19 mouse cellular contexts compared by ENCODE assay signal in genomic region chr1:152975144-152975543, GRCm38 (mm10). TPM values are rescaled to one million over a fixed set of nuclear protein-coding genes. Genes with fewer than 3 reads are reported as not detected.
A peak's percentile ranks its signal among the peaks of the same experiment; 100 is the strongest.
DNase-seq lines count a peak whose midpoint lies in the region; ATAC-seq and TF ChIP-seq lines count a peak whose summit lies in the region.
"Had no signal": no experiment of that assay in that cellular context is flagged by ENCODE, and none has a peak within 500 bp of the region (broad histone marks: within the 10 kb centered on the region; RNA-seq: fewer than 3 reads in every experiment).

No protein-coding gene starts in this region.

- no peak for DNase-seq in neural tube, embryonic 10.5 days (ENCODE audit: extremely low spot score, low spot score)
- peak; percentile 57 for DNase-seq in cerebellum, adult 8-10 months
- peak; percentile 54 for DNase-seq in gastrocnemius, adult 2 months
- no peak for DNase-seq in testis, postnatal 14 days (ENCODE audit: low spot score)
- DNase-seq in left cerebral cortex, postnatal 25 days (ENCODE audit: low spot score in 2 of 2): no peak
- DNase-seq: adrenal gland, adult 2 months; forebrain, postnatal 0 days; heart, postnatal 10 days; kidney, adult 9 months; kidney, postnatal 36 days; retina, postnatal 1 day had no signal

- TF ChIP-seq CTCF in gastrocnemius, adult 2 months (IDR thresholded peaks at IDR 0.05): no peak

- H3K9ac ChIP-seq in neural tube, embryonic 13.5 days: no peak overlapping the region
- H3K9ac ChIP-seq: embryonic facial prominence, embryonic 15.5 days; forebrain, postnatal 0 days; hindbrain, embryonic 14.5 days had no signal

- H3K4me1 ChIP-seq in neural tube, embryonic 13.5 days (replicated peaks): peaks cover 47% of the 10 kb centered on the region
- H3K4me1 ChIP-seq: embryonic facial prominence, embryonic 15.5 days; megakaryocyte, embryonic 14.5 days had no signal

- ATAC-seq in neural tube, embryonic 13.5 days (ENCODE audit: low read depth): no peak
- ATAC-seq in megakaryocyte progenitor cell, adult 5-6 weeks (replicated peaks; ENCODE audit: poor library complexity): no peak
- ATAC-seq: forebrain, postnatal 0 days; lung, postnatal 0 days; midbrain, embryonic 16.5 days had no signal

- intact Hi-C loops in gastrocnemius, adult 2 months (cut with DNase I): no loop called here
- intact Hi-C loops in left cerebral cortex, postnatal 25 days (cut with DNase I): no loop called here

- no peak overlapping the region for H3K4me2 ChIP-seq in neural tube, embryonic 13.5 days
- H3K4me2 ChIP-seq: embryonic facial prominence, embryonic 15.5 days; heart, embryonic 11.5 days; hindbrain, embryonic 14.5 days had no signal

- no peak overlapping the region for H3K4me3 ChIP-seq in neural tube, embryonic 13.5 days
- H3K4me3 ChIP-seq in gastrocnemius, adult 2 months: no peak overlapping the region
- H3K4me3 ChIP-seq: embryonic facial prominence, embryonic 15.5 days; megakaryocyte, embryonic 14.5 days had no signal

- 83% methylated on average over 3 of the region's 3 CpGs for WGBS in neural tube, embryonic 13.5 days

- no peaks in the 10 kb centered on the region for H3K9me3 ChIP-seq in neural tube, embryonic 13.5 days
- H3K9me3 ChIP-seq: embryonic facial prominence, embryonic 15.5 days had no signal

- H3K27me3 ChIP-seq in neural tube, embryonic 13.5 days: no peaks in the 10 kb centered on the region
- H3K27me3 ChIP-seq: embryonic facial prominence, embryonic 15.5 days had no signal

- H3K36me3 ChIP-seq in neural tube, embryonic 13.5 days: no peaks in the 10 kb centered on the region
- H3K36me3 ChIP-seq: embryonic facial prominence, embryonic 15.5 days had no signal

- H3K27ac ChIP-seq in neural tube, embryonic 13.5 days (replicated peaks): peak overlapping the region; percentile 15; the same call in 1 of the 2 replicates
- no peak overlapping the region for H3K27ac ChIP-seq in gastrocnemius, adult 2 months
- H3K27ac ChIP-seq: embryonic facial prominence, embryonic 15.5 days; hindbrain, embryonic 14.5 days had no signal

RNA-seq across cellular contexts. Expression of gene Nmnat2, which starts 20.4 kb away (rescaled TPM):
- 76.4 and 87.9 TPM in 2 replicates for polyA plus RNA-seq in neural tube, embryonic 13.5 days (2015; fragmentation: Nextera tagmentation; extraction: Ambion mirVana)
- under 1 TPM; 0.28 TPM for total RNA-seq in gastrocnemius, adult 2 months (2021)
- total RNA-seq in left cerebral cortex, postnatal 25 days (2021): 100 to 1,000 TPM; 153 to 155 TPM
- total RNA-seq in megakaryocyte progenitor cell, adult 5-6 weeks (2015): 0.20 TPM in 1 of 2 replicates, not detected in the other
- total RNA-seq in megakaryocyte progenitor cell, adult 5-6 weeks (2017): 0.21 TPM in 1 of 2 replicates, not detected in the other

Comparison
In these comparisons a context has a peak if more than half of its experiments do, and no peak if none do; other contexts are left out.
1. DNase-seq: peak in cerebellum, adult 8-10 months (single experiment) and gastrocnemius, adult 2 months (single experiment); none in neural tube, embryonic 10.5 days (single experiment), testis, postnatal 14 days (single experiment) and left cerebral cortex, postnatal 25 days (0 of 2).
2. RNA of gene Nmnat2, which starts 20.4 kb away (total RNA-seq): 153 to 155 TPM in left cerebral cortex, postnatal 25 days; 0.28 TPM in gastrocnemius, adult 2 months and 0.20 to 0.21 TPM in megakaryocyte progenitor cell, adult 5-6 weeks; every median in the first group is over 100 times any median in the second.